Mouse (Mus musculus): ENCODE data around the gene Arid5a.

Arid5a gene

DNA sequence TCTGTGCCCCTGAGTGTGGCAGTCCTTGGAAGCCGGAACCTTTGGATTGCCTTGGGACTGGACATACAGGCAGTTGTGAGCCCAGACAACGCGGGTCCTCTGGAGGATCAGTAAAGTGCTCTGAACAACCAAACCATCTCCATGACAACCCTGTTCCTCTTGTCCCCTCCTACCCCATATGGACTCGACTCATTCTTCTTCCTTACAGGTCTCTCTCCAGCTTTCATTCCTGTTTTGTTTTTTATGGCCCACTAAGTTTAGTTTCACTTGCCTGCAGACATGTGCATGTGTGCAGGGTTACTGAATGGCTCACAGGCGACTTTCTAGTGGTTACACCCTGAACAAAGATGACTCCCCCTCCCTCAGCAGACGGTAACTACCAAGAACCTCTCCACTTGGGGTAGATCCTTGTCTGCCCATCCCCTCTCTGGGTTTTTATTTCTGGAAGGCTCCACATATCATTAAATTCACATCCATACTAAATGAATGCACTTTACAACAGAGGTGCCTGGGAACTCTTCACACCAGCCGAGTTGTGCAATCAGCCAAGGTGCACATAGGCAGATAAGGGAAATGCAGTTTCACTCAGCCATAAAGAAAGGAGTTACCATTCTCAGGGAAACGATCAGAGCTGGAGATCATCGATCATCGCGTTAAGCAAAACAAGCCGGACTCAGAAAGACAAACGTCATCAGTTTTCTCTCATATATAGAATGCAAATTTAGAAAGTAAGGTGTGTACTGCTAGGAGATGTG is 31.7 kb upstream of the Arid5a start:
- TF ChIP-seq GATA4 (IDR thresholded peaks at IDR 0.05; ENCODE audit: insufficient replicate concordance, low read length): no peak

DNA sequence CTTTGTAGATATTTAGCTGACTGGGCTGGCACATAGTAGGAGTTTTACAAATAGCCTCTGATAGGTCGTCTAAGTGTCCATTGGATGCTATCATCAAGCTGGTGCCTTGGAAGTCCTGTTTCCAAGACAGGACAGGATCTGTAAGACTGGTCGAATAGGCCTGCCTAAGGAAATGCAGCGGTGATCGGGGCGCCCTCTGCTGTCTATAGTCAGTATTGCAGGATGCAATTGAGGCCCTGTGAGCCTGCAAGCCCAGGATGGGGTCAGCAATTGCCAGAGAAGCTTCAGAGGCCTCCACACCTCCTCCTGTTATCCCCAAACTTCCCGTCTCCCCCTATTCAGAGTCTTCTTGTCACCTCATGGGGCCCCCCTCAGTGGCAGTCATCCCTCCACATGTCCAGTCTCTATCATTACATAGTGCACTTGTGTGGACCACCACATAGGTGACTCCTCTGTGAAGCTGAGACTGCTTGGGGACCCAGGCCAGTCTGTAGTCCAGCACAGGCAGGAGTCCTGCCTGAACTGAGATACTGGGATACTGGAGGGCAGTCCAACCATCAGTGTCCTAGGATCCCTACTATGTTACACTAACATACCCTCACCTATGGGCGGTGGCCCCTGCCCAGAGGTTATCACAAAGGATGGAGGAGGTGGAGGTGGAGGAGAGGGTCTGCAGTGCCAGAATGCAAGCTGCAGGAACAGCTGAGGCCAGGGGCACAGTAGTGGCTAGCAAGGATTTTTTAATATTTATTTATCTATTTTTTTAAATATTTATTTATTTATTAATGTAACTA is 30.1 kb upstream of the Arid5a start:
- TF ChIP-seq GATA4 (IDR thresholded peaks at IDR 0.05; ENCODE audit: insufficient replicate concordance, low read length): no peak

DNA sequence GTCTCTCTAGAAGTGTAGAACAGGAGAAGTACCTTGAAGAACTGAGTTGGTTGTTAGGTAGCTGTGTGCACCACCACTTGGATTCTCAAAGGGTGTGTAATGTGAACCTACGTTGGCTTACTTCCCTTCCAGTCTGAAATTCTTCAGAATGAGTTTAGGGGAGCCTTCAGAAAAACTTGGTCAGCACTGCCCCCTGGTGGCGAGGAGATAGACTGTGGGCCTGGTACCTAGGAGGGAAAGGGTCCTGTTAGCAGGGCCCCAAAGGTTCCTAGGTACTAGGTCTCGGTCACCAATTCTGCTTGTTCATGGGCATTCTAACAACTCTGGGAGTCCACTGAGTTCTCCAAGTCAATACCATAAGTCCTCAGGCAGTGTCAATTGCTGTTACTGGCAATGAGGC is 28.3 kb upstream of the Arid5a start:
- TF ChIP-seq GATA4 (IDR thresholded peaks at IDR 0.05; ENCODE audit: insufficient replicate concordance, low read length): no peak

DNA sequence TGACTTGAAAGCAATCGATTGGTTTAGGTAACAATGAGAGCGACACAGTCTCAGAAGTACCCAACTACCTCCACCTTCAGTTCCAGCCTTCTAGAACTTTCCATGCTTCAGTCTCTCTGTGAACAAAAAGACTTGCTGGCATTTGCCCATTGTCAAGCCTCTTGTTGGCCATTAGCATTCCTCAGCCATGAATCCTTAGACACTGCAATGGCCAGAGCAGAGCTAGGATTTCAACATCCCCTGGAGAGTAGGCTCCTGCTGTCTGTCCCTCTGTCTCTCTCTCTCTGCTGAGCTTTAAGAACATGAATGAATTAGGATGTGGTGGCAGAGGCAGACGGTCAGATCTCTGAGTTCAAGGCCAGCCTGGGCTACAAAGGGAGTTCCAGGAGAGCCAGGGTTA is 26.6 kb upstream of the Arid5a start:
- no peak for TF ChIP-seq GATA4 (IDR thresholded peaks at IDR 0.05; ENCODE audit: insufficient replicate concordance, low read length)

GRCm38 (mm10) chr1:36281849-36282248 is 25.7 kb upstream of the Arid5a start:
- no peak for TF ChIP-seq GATA4 (IDR thresholded peaks at IDR 0.05; ENCODE audit: insufficient replicate concordance, low read length)

GRCm38 (mm10) chr1:36293470-36293869 is 14.1 kb upstream of the Arid5a start:
- no peak for TF ChIP-seq GATA4 (IDR thresholded peaks at IDR 0.05; ENCODE audit: insufficient replicate concordance, low read length)

DNA sequence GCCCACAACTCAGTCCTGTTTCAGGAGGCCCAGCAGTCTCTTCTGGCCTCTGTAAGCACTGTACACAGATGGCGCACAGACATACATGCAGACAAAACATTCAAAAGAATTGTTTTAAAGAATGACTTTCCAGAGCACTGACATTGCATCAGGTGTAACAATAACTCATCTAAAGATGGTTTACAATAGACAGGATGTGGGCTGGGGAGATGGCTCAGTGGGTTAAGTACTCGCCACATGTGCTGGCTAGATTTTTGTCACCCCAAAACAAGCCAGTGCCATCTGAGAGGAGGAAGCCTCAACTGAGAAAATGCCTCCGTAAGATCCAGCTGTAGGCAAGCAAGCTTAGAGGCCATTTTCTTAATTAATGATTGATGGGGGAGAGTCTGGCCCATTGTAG is 13.1 kb upstream of the Arid5a start:
- no peak for TF ChIP-seq GATA4 (IDR thresholded peaks at IDR 0.05; ENCODE audit: insufficient replicate concordance, low read length)

GRCm38 (mm10) chr1:36296466-36297149 is 10.9 kb upstream of the Arid5a start:
- no peak for TF ChIP-seq GATA4 (IDR thresholded peaks at IDR 0.05; ENCODE audit: insufficient replicate concordance, low read length)

DNA sequence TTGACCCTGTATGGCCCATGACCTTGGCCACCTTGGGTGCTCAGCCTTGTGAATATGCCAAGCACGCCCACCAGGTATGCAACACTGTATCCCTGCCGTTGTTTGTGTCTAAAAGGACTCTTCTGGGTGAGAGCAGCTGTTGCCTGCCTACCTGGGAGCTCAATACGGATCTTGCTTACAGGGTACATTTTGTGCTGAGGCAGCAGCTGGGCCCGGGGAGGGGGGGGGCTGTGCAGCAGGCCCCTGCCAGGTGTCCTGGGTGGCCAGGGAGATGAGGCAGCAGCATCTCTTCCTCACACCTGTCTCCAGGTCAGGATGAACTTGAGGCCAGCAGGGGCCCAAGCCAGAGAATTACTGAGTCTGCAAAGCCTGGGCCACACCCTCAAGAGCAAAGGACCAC is 9.4 kb upstream of the Arid5a start:
- TF ChIP-seq GATA4 (IDR thresholded peaks at IDR 0.05; ENCODE audit: insufficient replicate concordance, low read length): no peak

- TF ChIP-seq GATA4 (IDR thresholded peaks at IDR 0.05; ENCODE audit: insufficient replicate concordance, low read length): no peak
Measured at GRCm38 (mm10) chr1:36299126-36299525, 8.4 kb upstream of the Arid5a start.

DNA sequence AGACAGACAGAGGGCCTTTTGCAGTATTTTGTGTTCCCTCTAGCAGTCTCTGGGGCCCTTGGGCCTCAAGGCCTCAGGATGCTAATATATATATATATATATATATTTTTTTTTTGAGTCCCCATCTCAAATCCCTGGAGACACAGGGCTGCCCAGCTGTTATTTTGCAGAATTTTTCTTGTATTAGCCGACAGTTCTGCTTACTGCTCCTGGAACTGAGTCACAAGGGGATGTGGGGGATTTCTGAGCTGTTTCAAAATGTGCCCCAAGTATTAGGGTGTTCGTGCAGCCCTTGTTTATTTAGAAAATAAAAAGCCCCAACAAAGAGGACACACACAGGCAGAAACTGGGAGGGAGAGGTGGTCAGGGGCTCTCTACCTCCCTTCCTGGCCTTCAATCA is 7.9 kb upstream of the Arid5a start:
- no peak for TF ChIP-seq GATA4 (IDR thresholded peaks at IDR 0.05; ENCODE audit: insufficient replicate concordance, low read length)

- TF ChIP-seq GATA4 (IDR thresholded peaks at IDR 0.05; ENCODE audit: insufficient replicate concordance, low read length): no peak
Measured at GRCm38 (mm10) chr1:36300486-36300885, 7.0 kb upstream of the Arid5a start.

GRCm38 (mm10) chr1:36302273-36302672 is 5.3 kb upstream of the Arid5a start:
- TF ChIP-seq GATA4 (IDR thresholded peaks at IDR 0.05; ENCODE audit: insufficient replicate concordance, low read length): no peak

GRCm38 (mm10) chr1:36302957-36303356 is 4.6 kb upstream of the Arid5a start:
- no peak for TF ChIP-seq GATA4 (IDR thresholded peaks at IDR 0.05; ENCODE audit: insufficient replicate concordance, low read length)

- no peak for TF ChIP-seq GATA4 (IDR thresholded peaks at IDR 0.05; ENCODE audit: insufficient replicate concordance, low read length)
Measured at GRCm38 (mm10) chr1:36303381-36304320, 3.9 kb upstream of the Arid5a start.

All from liver, adult (tissue).